Mouse (Mus musculus) macrophage (primary cell): ENCODE data around the gene Nmbr. TPM values are rescaled to one million over a fixed set of nuclear protein-coding genes. Genes with fewer than 3 reads are reported as not detected.

Experiments used
- H3K27ac ChIP-seq: fragments of 350-480 bp; formaldehyde crosslinking; 2 replicates; pipeline ENCODE4 v1.9.0; 2021
- H3K36me3 ChIP-seq: fragments of 350-480 bp; formaldehyde crosslinking; 2 replicates; pipeline ENCODE4 v1.9.0; 2021; ENCODE audit errors: inconsistent target
- H3K4me3 ChIP-seq: fragments of 350-480 bp; formaldehyde crosslinking; 2 replicates; pipeline ENCODE4 v1.9.0; 2021; ENCODE audit errors: inconsistent target
- H3K79me2 ChIP-seq: fragments of 350-480 bp; formaldehyde crosslinking; 2 replicates; pipeline ENCODE4 v1.9.0; 2021; ENCODE audit errors: inconsistent target
- WGBS: methylation state at CpG from one replicate; pipeline ENCODE4 v1.1.7; 2026; ENCODE audit warnings: inconsistent platforms; ENCODE audit not compliant: missing documents; 5-methylcytosine and 5-hydroxymethylcytosine counted together
- polyA plus RNA-seq: library from polyadenylated mRNA; stranded (reverse); fragments of 250-400 nt; gene quantifications from 3 replicates; pipeline ENCODE4 v1.2.4, GENCODE M21; 2018; ENCODE audit warnings: inconsistent platforms

The Nmbr gene
- polyA plus RNA-seq, 1 experiment from 2014 or later, result not detected

DNA sequence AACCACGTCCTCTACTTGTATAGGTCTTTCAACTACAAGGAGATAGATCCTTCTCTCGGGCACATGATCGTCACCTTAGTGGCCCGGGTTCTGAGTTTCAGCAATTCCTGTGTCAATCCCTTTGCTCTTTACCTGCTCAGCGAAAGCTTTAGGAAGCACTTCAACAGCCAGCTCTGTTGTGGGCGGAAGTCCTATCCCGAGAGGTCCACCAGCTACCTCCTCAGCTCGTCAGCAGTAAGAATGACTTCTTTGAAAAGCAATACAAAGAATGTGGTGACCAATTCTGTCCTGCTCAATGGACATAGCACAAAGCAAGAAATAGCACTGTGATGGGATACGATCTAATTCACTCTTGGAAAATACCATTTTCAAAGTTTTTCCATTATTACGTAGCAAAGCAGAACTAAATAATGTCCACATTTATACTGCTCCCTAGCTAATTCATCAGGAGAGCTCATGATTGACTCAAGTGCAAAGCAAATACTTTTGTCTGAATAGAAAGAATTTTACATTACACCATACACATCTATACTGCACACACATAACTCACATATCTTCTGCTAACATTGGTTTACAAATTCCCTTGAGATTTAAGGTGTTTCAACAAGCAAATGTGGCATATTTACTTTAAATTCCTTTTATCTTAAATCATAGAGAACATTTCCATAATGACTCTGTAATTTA lies 65.0 kb downstream of the Nmbr start:
- Histone ChIP-seq H3K36me3 (no peaks in the 10 kb centered on the region), H3K79me2 (no peaks in the 10 kb centered on the region), H3K4me3 (no peak overlapping the region), H3K27ac (no peak overlapping the region)
- 92% methylated on average over 10 of the region's 10 CpGs for WGBS

DNA sequence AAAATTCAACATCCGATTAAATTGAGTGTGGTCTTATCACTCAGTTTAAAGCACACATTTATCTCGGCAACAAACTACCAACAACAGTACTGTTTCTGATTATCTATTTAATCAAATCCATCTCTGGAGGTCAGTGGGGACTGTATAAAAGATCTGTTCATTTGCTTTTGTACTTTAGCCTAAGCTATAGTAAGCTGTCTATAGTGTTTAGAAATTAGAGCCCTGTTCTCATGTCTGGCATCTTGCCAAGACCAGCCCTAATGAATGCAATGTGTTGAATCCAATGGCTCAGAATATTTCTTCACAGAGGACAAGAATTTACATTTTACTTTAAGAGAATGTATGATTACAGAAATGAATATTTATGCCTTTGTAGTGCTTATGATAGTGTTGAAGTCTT lies 69.1 kb downstream of the Nmbr start:
- 86% methylated on average over 2 of the region's 2 CpGs for WGBS
- Histone ChIP-seq H3K79me2 (no peaks in the 10 kb centered on the region), H3K4me3 (no peak overlapping the region), H3K36me3 (no peaks in the 10 kb centered on the region), H3K27ac (no peak overlapping the region)

- H3K27ac ChIP-seq, result no peak overlapping the region
- H3K36me3 ChIP-seq, result no peaks in the 10 kb centered on the region
- no peaks in the 10 kb centered on the region for H3K79me2 ChIP-seq
- 84% methylated on average over 2 of the region's 2 CpGs for WGBS
- no peak overlapping the region for H3K4me3 ChIP-seq
Measured at GRCm38 (mm10) chr10:14789969-14790368, 84.6 kb downstream of the Nmbr start.

DNA sequence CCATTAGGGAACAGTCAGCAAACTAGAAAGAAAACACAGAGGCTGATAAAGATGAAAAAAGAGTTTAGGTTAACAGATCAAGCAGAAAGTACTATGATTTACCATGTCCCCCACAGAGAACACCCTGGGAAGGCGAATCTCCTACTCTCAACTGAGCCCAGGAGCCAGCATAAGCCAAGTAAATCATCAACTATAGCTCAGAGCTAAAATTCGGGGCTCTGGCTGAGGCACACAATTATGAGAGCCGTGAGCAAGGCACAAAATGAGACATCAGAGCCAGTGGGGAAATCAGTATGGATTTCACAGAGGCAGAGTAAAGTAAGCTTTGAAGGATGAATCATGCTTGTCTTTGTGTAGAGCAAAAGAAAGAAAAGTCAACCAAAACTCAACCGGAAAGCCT lies 111.6 kb downstream of the Nmbr start:
- Histone ChIP-seq H3K27ac (no peak overlapping the region), H3K36me3 (no peaks in the 10 kb centered on the region), H3K79me2 (no peaks in the 10 kb centered on the region), H3K4me3 (no peak overlapping the region)
- WGBS, result 88% methylated on average over 4 of the region's 4 CpGs

Other genes with a start within 250 kb of the Nmbr start
- 1.8 to 2.7 TPM (median 2.6 TPM) in 3 replicates for gene Adgrg6, start 159.9 kb upstream of the Nmbr start, polyA plus RNA-seq
- gene Vta1, start within 50 bp of the Nmbr start, polyA plus RNA-seq, result 51.9 to 116 TPM (median 65.1 TPM) in 3 replicates
- gene Gje1, start 12.6 kb downstream of the Nmbr start, polyA plus RNA-seq, result not detected in 3 replicates